Mouse (Mus musculus) hindbrain, embryonic 14.5 days (tissue): ENCODE results near the gene Batf. TPM values are rescaled to one million over a fixed set of nuclear protein-coding genes. Genes with fewer than 3 reads are reported as not detected.

Experiments used
- ATAC-seq: fragments of 200-750 bp; cut with Nextera tagmentation; 2 replicates; pipeline ENCODE4 v1.8.0; 2017; ENCODE audit warnings: moderate number of reproducible peaks, mild to moderate bottlenecking, moderate TSS enrichment, moderate library complexity; ENCODE audit not compliant: low FRiP score
- DNase-seq: peaks from one replicate; pipeline ENCODE4 v3.0.0-alpha.2; 2015; ENCODE audit warnings: low spot score
- H3K27ac ChIP-seq: fragments of 300-500 bp; sonication (generic); 2 replicates; pipeline ENCODE4 v1.5.1; 2014; ENCODE audit warnings: mild to moderate bottlenecking, moderate library complexity
- H3K27me3 ChIP-seq: fragments of 300-500 bp; sonication (generic); 2 replicates; pipeline ENCODE4 v1.6.1; 2014; ENCODE audit warnings: mild to moderate bottlenecking, low read length, mixed read lengths; ENCODE audit not compliant: control insufficient read depth, insufficient read depth
- H3K36me3 ChIP-seq: fragments of 300-500 bp; sonication (generic); replicated peaks from 2 replicates; pipeline ENCODE4 v1.6.1; 2014; ENCODE audit not compliant: control insufficient read depth, insufficient read depth
- H3K4me1 ChIP-seq: fragments of 300-500 bp; sonication (generic); replicated peaks from 2 replicates; pipeline ENCODE4 v1.6.1; 2014; ENCODE audit warnings: antibody characterized with exemption, low read length, mixed read lengths; ENCODE audit not compliant: control insufficient read depth, insufficient read depth
- H3K4me2 ChIP-seq: fragments of 300-500 bp; sonication (generic); replicated peaks from 2 replicates; pipeline ENCODE4 v1.6.1; 2014; ENCODE audit warnings: mild to moderate bottlenecking, moderate library complexity
- H3K4me3 ChIP-seq: fragments of 300-500 bp; sonication (generic); replicated peaks from 2 replicates; pipeline ENCODE4 v1.5.1; 2014; ENCODE audit warnings: mild to moderate bottlenecking, low read length
- H3K9ac ChIP-seq: fragments of 300-500 bp; sonication (generic); 2 replicates; pipeline ENCODE4 v1.6.1; 2014
- H3K9me3 ChIP-seq: fragments of 300-500 bp; sonication (generic); 2 replicates; pipeline ENCODE4 v1.6.1; 2016; ENCODE audit warnings: low read length; ENCODE audit not compliant: control insufficient read depth
- WGBS: fragments of 180-500 bp; shearing (Covaris S2); extraction: QIAGEN DNeasy Blood & Tissue Kit; methylation state at CpG from one replicate; pipeline ENCODE4 v1.1.7; 2014; 5-methylcytosine and 5-hydroxymethylcytosine counted together
- polyA plus RNA-seq: library from polyadenylated mRNA; unstranded; fragments of >200 nt; fragmentation: Nextera tagmentation; extraction: Ambion mirVana; gene quantifications from 2 replicates; pipeline ENCODE4 v1.2.1, GENCODE M21; 2014

Batf gene
- polyA plus RNA-seq, 1 experiment from 2014 or later = 1.1 TPM

GRCm38 (mm10) chr12:85729945-85730290 is 43.4 kb downstream of the Batf start:
- Histone ChIP-seq H3K27ac (no peak overlapping the region), H3K9ac (no peak overlapping the region), H3K27me3 (no peaks in the 10 kb centered on the region), H3K9me3 (no peaks in the 10 kb centered on the region), H3K36me3 (no peaks in the 10 kb centered on the region), H3K4me1 (no peaks in the 10 kb centered on the region), H3K4me2 (no peak overlapping the region), H3K4me3 (no peak overlapping the region)
- ATAC-seq (no peak), DNase-seq (no peak)
- 65% methylated on average over 6 of the region's 6 CpGs for WGBS

- Histone ChIP-seq H3K36me3 (no peaks in the 10 kb centered on the region), H3K9ac (no peak overlapping the region), H3K4me3 (no peak overlapping the region), H3K27me3 (no peaks in the 10 kb centered on the region), H3K27ac (no peak overlapping the region), H3K9me3 (no peaks in the 10 kb centered on the region), H3K4me1 (no peaks in the 10 kb centered on the region), H3K4me2 (no peak overlapping the region)
- no peak for DNase-seq
- 68% methylated on average over 2 of the region's 2 CpGs for WGBS
- ATAC-seq = no peak
These were observed 49.7 kb downstream of the Batf start for GRCm38 (mm10) chr12:85736203-85736602.

- H3K4me1 ChIP-seq = no peaks in the 10 kb centered on the region
- DNase-seq (no peak), ATAC-seq (no peak)
- 96% methylated on average over 3 of the region's 3 CpGs for WGBS
- H3K27me3 ChIP-seq = no peaks in the 10 kb centered on the region
- no peak overlapping the region for H3K4me3 ChIP-seq
- no peak overlapping the region for H3K27ac ChIP-seq
- no peak overlapping the region for H3K9ac ChIP-seq
- H3K36me3 ChIP-seq = no peaks in the 10 kb centered on the region
- H3K4me2 ChIP-seq = no peak overlapping the region
- H3K9me3 ChIP-seq = no peaks in the 10 kb centered on the region
These were observed 50.5 kb downstream of the Batf start for GRCm38 (mm10) chr12:85736960-85737359.

DNA sequence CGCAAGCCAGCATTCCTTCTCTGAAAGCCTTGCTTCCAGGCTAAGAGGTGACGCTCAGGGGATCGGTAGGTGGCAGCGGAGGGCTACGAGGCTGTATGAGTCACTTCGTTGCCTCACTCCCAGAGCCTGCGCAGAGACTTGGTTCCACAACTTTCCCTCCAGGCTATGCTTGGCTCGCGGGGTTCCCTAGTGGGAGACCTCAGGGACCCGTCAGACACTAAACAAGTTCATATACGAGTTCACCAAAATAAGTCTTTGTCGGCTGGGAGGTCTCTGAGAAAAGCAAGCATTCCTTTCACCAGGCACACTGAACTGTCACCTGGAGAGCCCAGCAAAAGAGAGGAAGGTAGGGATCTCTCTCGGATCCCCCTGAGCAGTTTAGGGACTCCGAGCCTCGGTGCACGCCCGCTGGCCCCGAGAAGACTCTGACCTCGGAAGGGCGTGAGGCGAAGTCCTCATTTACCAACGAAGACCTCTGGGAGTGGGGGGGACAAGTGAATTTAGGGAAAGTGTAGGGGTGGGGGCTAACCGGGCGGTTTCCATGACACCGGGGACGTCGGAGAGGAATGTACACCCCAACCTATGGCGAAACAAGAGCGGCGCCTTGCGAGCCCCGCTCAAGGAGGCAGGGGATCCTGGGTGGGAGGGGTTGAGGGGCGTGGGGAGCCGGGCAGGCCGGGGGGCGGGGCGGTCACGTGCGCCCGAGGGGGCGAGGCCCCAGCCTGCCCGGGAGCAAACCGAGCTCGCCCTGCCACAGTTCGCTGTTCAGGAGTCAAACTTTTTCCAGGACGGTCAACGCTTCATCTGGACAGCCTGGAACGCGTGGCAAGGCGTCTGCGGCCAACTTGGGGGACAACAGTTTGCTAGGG is 59.6 kb downstream of the Batf start, which contains the start of gene Flvcr2:
Gene Flvcr2, plus strand, starts transcription at position 713 of the 869 bp plus-strand sequence.
- DNase-seq (peak; percentile 78), ATAC-seq (peak; percentile 60; the same call in 1 of the 2 replicates)
- H3K36me3 ChIP-seq = no peaks in the 10 kb centered on the region
- H3K4me2 ChIP-seq = peak within 1 kb of the TSS; percentile 64
- H3K4me3 ChIP-seq = peak within 1 kb of the TSS; percentile 28
- H3K9me3 ChIP-seq = no peaks in the 10 kb centered on the region
- peaks cover 8% of the 10 kb centered on the region for H3K4me1 ChIP-seq
- WGBS = under 1% methylated on average over 51 of the region's 51 CpGs
- no peak within 1 kb of the TSS for H3K27ac ChIP-seq
- peak within 1 kb of the TSS; percentile 24; the same call in 1 of the 2 replicates for H3K9ac ChIP-seq
- H3K27me3 ChIP-seq = peaks cover 25% of the 10 kb centered on the region

DNA sequence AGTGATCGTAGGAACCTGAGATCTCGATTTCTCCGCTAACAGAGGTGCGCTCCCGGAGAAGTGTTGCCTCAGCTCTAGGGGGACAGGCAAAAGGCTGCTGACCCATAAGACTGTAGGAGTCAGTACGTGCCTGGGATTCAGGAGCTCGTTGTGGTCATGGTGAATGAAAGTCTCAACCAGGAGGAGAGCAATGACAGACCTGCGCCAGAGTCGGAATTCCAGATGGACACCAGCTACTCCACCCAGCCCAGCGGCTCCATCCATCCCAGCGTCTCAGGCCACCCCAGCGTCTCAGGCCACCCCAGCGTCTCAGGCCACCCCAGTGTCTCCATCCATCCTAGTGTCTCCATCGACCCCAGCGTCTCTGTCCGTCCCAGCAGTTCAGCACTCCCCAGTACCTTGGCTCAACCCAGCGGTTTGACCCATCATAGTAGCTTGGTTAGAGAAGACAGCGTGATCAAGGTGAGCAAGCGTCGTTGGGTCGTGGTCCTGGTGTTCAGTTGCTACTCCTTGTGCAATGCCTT is 60.3 kb downstream of the Batf start:
- no peaks in the 10 kb centered on the region for H3K36me3 ChIP-seq
- WGBS = 23% methylated on average over 21 of the region's 21 CpGs
- peak overlapping the region; percentile 64 for H3K4me2 ChIP-seq
- no peaks in the 10 kb centered on the region for H3K9me3 ChIP-seq
- no peak overlapping the region for H3K27ac ChIP-seq
- peaks cover 8% of the 10 kb centered on the region for H3K4me1 ChIP-seq
- ATAC-seq = no peak; the same call in 1 of the 2 replicates
- peaks cover 25% of the 10 kb centered on the region for H3K27me3 ChIP-seq
- peak overlapping the region; percentile 28 for H3K4me3 ChIP-seq
- H3K9ac ChIP-seq = peak overlapping the region; percentile 24; the same call in 1 of the 2 replicates
- no peak for DNase-seq

- Histone ChIP-seq H3K27ac (no peak overlapping the region), H3K4me3 (no peak overlapping the region), H3K4me2 (peak overlapping the region; percentile 64), H3K9me3 (no peaks in the 10 kb centered on the region), H3K9ac (no peak overlapping the region), H3K4me1 (peaks cover 8% of the 10 kb centered on the region), H3K36me3 (no peaks in the 10 kb centered on the region), H3K27me3 (peaks cover 25% of the 10 kb centered on the region)
- DNase-seq (no peak), ATAC-seq (no peak)
- 90% methylated on average over 10 of the region's 10 CpGs for WGBS
These were observed 60.9 kb downstream of the Batf start for GRCm38 (mm10) chr12:85747343-85747742.

GRCm38 (mm10) chr12:85749861-85750260 is 63.4 kb downstream of the Batf start:
- WGBS = 87% methylated on average over 9 of the region's 9 CpGs

DNA sequence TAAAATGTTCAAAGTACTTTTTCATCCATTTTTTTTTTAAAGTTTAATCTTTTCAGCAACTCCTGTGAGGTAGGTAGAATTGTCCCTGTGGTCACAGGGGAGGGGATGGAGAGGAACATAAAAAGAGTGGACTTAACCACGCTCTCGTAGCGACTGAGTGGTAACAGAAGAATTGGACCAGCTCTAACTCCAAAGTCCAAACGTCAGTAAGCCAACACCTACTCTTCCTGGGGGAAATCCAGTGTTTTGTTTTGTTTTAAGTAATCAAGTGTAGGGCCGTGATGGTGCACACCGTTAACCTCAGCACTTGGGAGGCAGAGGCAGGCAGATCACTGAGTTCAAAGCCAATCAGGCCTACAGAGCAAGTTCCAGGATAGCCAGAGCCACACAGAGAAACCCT is 65.6 kb downstream of the Batf start:
- Histone ChIP-seq H3K9ac (no peak overlapping the region), H3K27ac (no peak overlapping the region), H3K4me2 (no peak overlapping the region), H3K9me3 (no peaks in the 10 kb centered on the region), H3K4me1 (no peaks in the 10 kb centered on the region), H3K27me3 (peaks cover 5% of the 10 kb centered on the region), H3K36me3 (no peaks in the 10 kb centered on the region), H3K4me3 (no peak overlapping the region)
- 90% methylated on average over 6 of the region's 6 CpGs for whole genome bisulfite sequencing
- DNase-seq (no peak), ATAC-seq (no peak)

More at GRCm38 (mm10) chr12:85749861-85750260, 63.4 kb downstream of the Batf start:
- Histone ChIP-seq H3K9me3 (no peaks in the 10 kb centered on the region), H3K4me1 (peaks cover 8% of the 10 kb centered on the region), H3K4me3 (no peak overlapping the region), H3K9ac (no peak overlapping the region), H3K36me3 (no peaks in the 10 kb centered on the region), H3K27ac (no peak overlapping the region), H3K4me2 (no peak overlapping the region), H3K27me3 (peaks cover 21% of the 10 kb centered on the region)
- DNase-seq (no peak), ATAC-seq (no peak)

- H3K27ac ChIP-seq = no peak overlapping the region
- H3K36me3 ChIP-seq = no peaks in the 10 kb centered on the region
- H3K4me1 ChIP-seq = no peaks in the 10 kb centered on the region
- DNase-seq (no peak), ATAC-seq (no peak)
- 44% methylated on average over 2 of the region's 2 CpGs for WGBS
- H3K4me3 ChIP-seq = no peak overlapping the region
- no peaks in the 10 kb centered on the region for H3K27me3 ChIP-seq
- H3K4me2 ChIP-seq = no peak overlapping the region
- H3K9me3 ChIP-seq = no peaks in the 10 kb centered on the region
- H3K9ac ChIP-seq = no peak overlapping the region
These were observed 66.8 kb downstream of the Batf start for GRCm38 (mm10) chr12:85753223-85753622.
